Mouse (Mus musculus) testis, adult 2 months (tissue): ENCODE results near the gene Olfr507. TPM values are rescaled to one million over a fixed set of nuclear protein-coding genes. Genes with fewer than 3 reads are reported as not detected.
"Not testable (repeated sequence)": the region's sequence is repeated elsewhere in the genome, so short reads cannot be mapped to it uniquely, and the experiment has no call there.

Experiments used
- H3K27ac ChIP-seq: fragments of 200-500 bp; 2 replicates; pipeline ENCODE4 v1.5.1; 2012; ENCODE audit warnings: low read depth, low read length; ENCODE audit not compliant: control insufficient read depth, insufficient read depth
- H3K27me3 ChIP-seq: fragments of 200-500 bp; 2 replicates; pipeline ENCODE4 v1.6.1; 2012; ENCODE audit warnings: mild to moderate bottlenecking, low read length, moderate library complexity; ENCODE audit not compliant: control insufficient read depth, insufficient read depth
- H3K36me3 ChIP-seq: fragments of 200-500 bp; 2 replicates; pipeline ENCODE4 v1.6.1; 2012; ENCODE audit warnings: mild to moderate bottlenecking, low read length; ENCODE audit not compliant: control insufficient read depth, insufficient read depth
- H3K4me1 ChIP-seq: fragments of 200-500 bp; 2 replicates; pipeline ENCODE4 v1.6.1; 2012; ENCODE audit warnings: low read length; ENCODE audit not compliant: control insufficient read depth, insufficient read depth
- H3K4me3 ChIP-seq: fragments of 200-500 bp; 2 replicates; pipeline ENCODE4 v1.5.1; 2012; ENCODE audit warnings: low read depth, mild to moderate bottlenecking, low read length, moderate library complexity, mixed read lengths; ENCODE audit not compliant: control insufficient read depth
- CTCF ChIP-seq: fragments of 200-500 bp; IDR thresholded peaks from 2 replicates; pipeline ENCODE4 v1.5.1; 2012; ENCODE audit warnings: low read depth, mild to moderate bottlenecking, inconsistent platforms, low read length, moderate library complexity; ENCODE audit not compliant: control insufficient read depth, insufficient read depth, insufficient replicate concordance
- POLR2A ChIP-seq: fragments of 200-500 bp; IDR thresholded peaks from 2 replicates; pipeline ENCODE4 v1.6.1; 2012; ENCODE audit warnings: low read depth, mild to moderate bottlenecking, inconsistent platforms, low read length, moderate library complexity; ENCODE audit not compliant: control insufficient read depth
- polyA plus RNA-seq: library from polyadenylated mRNA; depleted of rRNA; stranded (reverse); fragments of >200 nt; gene quantifications from 2 replicates; pipeline ENCODE4 v1.2.3, GENCODE M21; 2012; rRNA removed

The Olfr507 gene
- polyA plus RNA-seq = not detected in 2 replicates

- H3K4me1 ChIP-seq = no peaks in the 10 kb centered on the region
- H3K27me3 ChIP-seq = no peaks in the 10 kb centered on the region
- H3K27ac ChIP-seq = no peak within 1 kb of the TSS
- TF ChIP-seq POLR2A = no peak
- no peak for TF ChIP-seq CTCF
- no peak within 1 kb of the TSS for H3K4me3 ChIP-seq
- H3K36me3 ChIP-seq = no peaks in the 10 kb centered on the region
These were observed at the start of gene Olfr507 for GRCm38 (mm10) chr7:108621514-108621913. Gene Olfr507, plus strand, starts transcription at chr7:108621814.

- H3K36me3 ChIP-seq = no peaks in the 10 kb centered on the region
- H3K4me1 ChIP-seq = no peaks in the 10 kb centered on the region
- no peaks in the 10 kb centered on the region for H3K27me3 ChIP-seq
- H3K4me3 ChIP-seq = no peak overlapping the region
- H3K27ac ChIP-seq = no peak overlapping the region
- TF ChIP-seq POLR2A (no peak), CTCF (no peak)
These were observed 31.8 kb upstream of the Olfr507 start for GRCm38 (mm10) chr7:108589797-108590196.

- not testable (repeated sequence) for H3K36me3 ChIP-seq, H3K4me1 ChIP-seq
These were observed 19.7 kb upstream of the Olfr507 start for GRCm38 (mm10) chr7:108601916-108602315.

GRCm38 (mm10) chr7:108610487-108610886, 11.1 kb upstream of the Olfr507 start, which contains the start of gene Olfr506:
Gene Olfr506, plus strand, starts transcription at chr7:108610787.
- Histone ChIP-seq H3K4me3 (no peak within 1 kb of the TSS), H3K4me1 (no peaks in the 10 kb centered on the region), H3K27ac (no peak within 1 kb of the TSS), H3K36me3 (no peaks in the 10 kb centered on the region), H3K27me3 (no peaks in the 10 kb centered on the region)
- no peak for TF ChIP-seq POLR2A
- TF ChIP-seq CTCF = no peak

More at GRCm38 (mm10) chr7:108601916-108602315, 19.7 kb upstream of the Olfr507 start:
- not testable (repeated sequence) for H3K27ac ChIP-seq, H3K4me3 ChIP-seq, H3K27me3 ChIP-seq

GRCm38 (mm10) chr7:108614110-108614509, 7.5 kb upstream of the Olfr507 start:
- TF ChIP-seq POLR2A = no peak
- TF ChIP-seq CTCF = no peak
- Histone ChIP-seq H3K27ac (no peak overlapping the region), H3K4me3 (no peak overlapping the region), H3K27me3 (no peaks in the 10 kb centered on the region), H3K4me1 (no peaks in the 10 kb centered on the region), H3K36me3 (no peaks in the 10 kb centered on the region)

GRCm38 (mm10) chr7:108616781-108617180, 4.8 kb upstream of the Olfr507 start:
- H3K4me3 ChIP-seq, H3K27ac ChIP-seq, H3K27me3 ChIP-seq, H3K4me1 ChIP-seq, H3K36me3 ChIP-seq: not testable (repeated sequence)

DNA sequence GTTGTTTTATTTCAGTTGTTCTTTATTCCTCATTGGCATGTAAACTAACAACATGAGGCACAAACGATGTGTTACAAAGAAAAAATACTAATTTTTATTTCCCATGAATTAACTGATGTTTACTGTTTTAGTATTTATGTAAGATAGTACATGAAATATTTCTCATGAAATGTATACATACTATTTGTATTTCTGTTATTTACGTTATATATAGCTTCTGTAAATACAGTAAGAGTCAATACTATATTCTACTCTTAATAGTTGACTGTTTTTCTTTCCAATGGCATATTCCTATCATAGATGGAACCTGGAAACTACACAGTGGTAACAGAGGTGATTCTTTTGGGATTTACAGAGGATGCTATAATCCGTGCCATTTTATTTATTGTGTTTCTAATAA, 8.1 kb downstream of the Olfr507 start, which contains the start of gene Olfr508:
TSS of gene Olfr508 (plus strand) at position 301 of the 400 bp plus-strand sequence.
- H3K36me3 ChIP-seq = no peaks in the 10 kb centered on the region
- TF ChIP-seq POLR2A (no peak), CTCF (no peak)

GRCm38 (mm10) chr7:108651806-108652205, 30.2 kb downstream of the Olfr507 start, which contains the start of gene Olfr509:
Gene Olfr509, minus strand, starts transcription at chr7:108651906.
- no peak within 1 kb of the TSS for H3K27ac ChIP-seq
- H3K36me3 ChIP-seq = no peaks in the 10 kb centered on the region
- TF ChIP-seq CTCF (no peak), POLR2A (no peak)
- no peaks in the 10 kb centered on the region for H3K27me3 ChIP-seq
- no peak within 1 kb of the TSS for H3K4me3 ChIP-seq
- H3K4me1 ChIP-seq = no peaks in the 10 kb centered on the region

More for the DNA sequence above, 8.1 kb downstream of the Olfr507 start, which contains the start of gene Olfr508:
- Histone ChIP-seq H3K27ac (no peak within 1 kb of the TSS), H3K4me1 (no peaks in the 10 kb centered on the region), H3K27me3 (no peaks in the 10 kb centered on the region), H3K4me3 (no peak within 1 kb of the TSS)
